Mouse (Mus musculus) liver, adult 2 months (tissue): Measurements from ENCODE around the gene Gm10057. TPM values are rescaled to one million over a fixed set of nuclear protein-coding genes. Genes with fewer than 3 reads are reported as not detected.
"Not testable (repeated sequence)": the region's sequence is repeated elsewhere in the genome, so short reads cannot be mapped to it uniquely, and the experiment has no call there.

Experiments
- DNase-seq: peaks from one replicate; pipeline ENCODE4 v3.0.0-alpha.2; 2011; ENCODE audit warnings: low read depth, low spot score; ENCODE audit errors: extremely low read depth
- H3K27ac ChIP-seq: fragments of 200-500 bp; replicated peaks from 2 replicates; pipeline ENCODE4 v1.5.1; 2012; ENCODE audit warnings: low read depth, mild to moderate bottlenecking, control low read depth, inconsistent platforms, low read length; ENCODE audit not compliant: insufficient read depth
- H3K27me3 ChIP-seq: fragments of 200-500 bp; 2 replicates; pipeline ENCODE4 v1.6.1; 2012; ENCODE audit warnings: mild to moderate bottlenecking, moderate library complexity, low read length, inconsistent platforms; ENCODE audit not compliant: control insufficient read depth, insufficient read depth
- H3K36me3 ChIP-seq: fragments of 200-500 bp; 2 replicates; pipeline ENCODE4 v1.6.1; 2012; ENCODE audit warnings: low read length, inconsistent platforms; ENCODE audit not compliant: control insufficient read depth, insufficient read depth
- H3K4me1 ChIP-seq: fragments of 200-500 bp; 2 replicates; pipeline ENCODE4 v1.6.1; 2011; ENCODE audit warnings: low read length; ENCODE audit not compliant: control insufficient read depth, insufficient read depth
- H3K4me3 ChIP-seq: fragments of 200-500 bp; 2 replicates; pipeline ENCODE4 v1.5.1; 2011; ENCODE audit warnings: low read depth, mild to moderate bottlenecking, control low read depth, low read length, moderate library complexity; ENCODE audit not compliant: insufficient read depth
- H3K79me2 ChIP-seq: fragments of 200-500 bp; 2 replicates; pipeline ENCODE4 v1.6.1; 2012; ENCODE audit warnings: inconsistent platforms, mild to moderate bottlenecking, low read length, moderate library complexity; ENCODE audit not compliant: control insufficient read depth, insufficient read depth
- H3K9ac ChIP-seq: fragments of 200-500 bp; 2 replicates; pipeline ENCODE4 v1.6.1; 2012; ENCODE audit warnings: low read depth, mild to moderate bottlenecking, control low read depth, inconsistent platforms, low read length
- polyA plus RNA-seq: library from polyadenylated mRNA; depleted of rRNA; stranded (reverse); fragments of >200 nt; gene quantifications from 2 replicates; pipeline ENCODE4 v1.2.3, GENCODE M21; 2012; rRNA removed
- total RNA-seq: library from RNA; depleted of rRNA; stranded (reverse); fragments of >200 nt; gene quantifications from 2 replicates; pipeline ENCODE4 v1.2.3, GENCODE M21; 2014; rRNA removed

Gm10057 gene
- total RNA-seq = not detected in 2 replicates
- not detected in 2 replicates for polyA plus RNA-seq

DNA sequence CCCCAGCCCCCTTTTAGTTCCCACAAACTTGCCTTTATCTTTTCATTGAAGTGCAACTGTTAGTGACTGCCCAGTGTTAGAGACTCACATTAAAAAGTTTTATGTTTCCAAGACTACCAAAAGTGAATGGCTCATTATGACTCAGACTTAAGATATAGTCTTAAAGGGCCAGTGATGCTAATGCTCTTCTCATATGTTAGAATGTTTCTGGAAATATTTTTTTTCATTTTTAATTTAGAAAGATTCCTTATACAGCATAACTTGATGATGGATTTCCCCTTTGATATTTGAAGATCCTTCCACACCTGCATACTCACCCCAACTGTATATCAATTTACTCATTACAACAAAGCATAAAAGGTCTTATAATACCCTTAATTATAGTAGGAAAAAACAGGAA lies at the start of gene Gm10057:
Gene Gm10057, minus strand, starts transcription at position 101 of the 400 bp plus-strand sequence.
- H3K4me1 ChIP-seq, H3K79me2 ChIP-seq, H3K27me3 ChIP-seq, H3K4me3 ChIP-seq, H3K27ac ChIP-seq, DNase-seq, H3K9ac ChIP-seq, H3K36me3 ChIP-seq: not testable (repeated sequence)

DNA sequence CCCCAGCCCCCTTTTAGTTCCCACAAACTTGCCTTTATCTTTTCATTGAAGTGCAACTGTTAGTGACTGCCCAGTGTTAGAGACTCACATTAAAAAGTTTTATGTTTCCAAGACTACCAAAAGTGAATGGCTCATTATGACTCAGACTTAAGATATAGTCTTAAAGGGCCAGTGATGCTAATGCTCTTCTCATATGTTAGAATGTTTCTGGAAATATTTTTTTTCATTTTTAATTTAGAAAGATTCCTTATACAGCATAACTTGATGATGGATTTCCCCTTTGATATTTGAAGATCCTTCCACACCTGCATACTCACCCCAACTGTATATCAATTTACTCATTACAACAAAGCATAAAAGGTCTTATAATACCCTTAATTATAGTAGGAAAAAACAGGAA lies 21.1 kb downstream of the Gm10057 start, which contains the start of gene 4921511M17Rik:
Gene 4921511M17Rik, minus strand, starts transcription at position 101 of the 400 bp plus-strand sequence.
- not testable (repeated sequence) for H3K27me3 ChIP-seq, H3K4me3 ChIP-seq, H3K9ac ChIP-seq, H3K79me2 ChIP-seq, H3K27ac ChIP-seq, H3K36me3 ChIP-seq, H3K4me1 ChIP-seq, DNase-seq

DNA sequence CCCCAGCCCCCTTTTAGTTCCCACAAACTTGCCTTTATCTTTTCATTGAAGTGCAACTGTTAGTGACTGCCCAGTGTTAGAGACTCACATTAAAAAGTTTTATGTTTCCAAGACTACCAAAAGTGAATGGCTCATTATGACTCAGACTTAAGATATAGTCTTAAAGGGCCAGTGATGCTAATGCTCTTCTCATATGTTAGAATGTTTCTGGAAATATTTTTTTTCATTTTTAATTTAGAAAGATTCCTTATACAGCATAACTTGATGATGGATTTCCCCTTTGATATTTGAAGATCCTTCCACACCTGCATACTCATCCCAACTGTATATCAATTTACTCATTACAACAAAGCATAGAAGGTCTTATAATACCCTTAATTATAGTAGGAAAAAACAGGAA lies 42.3 kb downstream of the Gm10057 start, which contains the start of gene Samt1:
Gene Samt1, minus strand, starts transcription at position 101 of the 400 bp plus-strand sequence.
- not testable (repeated sequence) for DNase-seq, H3K27ac ChIP-seq, H3K79me2 ChIP-seq, H3K9ac ChIP-seq, H3K4me1 ChIP-seq, H3K4me3 ChIP-seq, H3K27me3 ChIP-seq, H3K36me3 ChIP-seq

Other genes with a start within 250 kb of the Gm10057 start
- gene Spin2c, start 222.8 kb downstream of the Gm10057 start, total RNA-seq = 0.83 and 1.5 TPM in 2 replicates
- 0.35 and 0.55 TPM in 2 replicates for gene Spin2c, start 222.8 kb downstream of the Gm10057 start, polyA plus RNA-seq
- gene Samt1, start 42.4 kb downstream of the Gm10057 start, total RNA-seq = not detected in 2 replicates
- not detected in 2 replicates for gene Samt1, start 42.4 kb downstream of the Gm10057 start, polyA plus RNA-seq
- not detected in 2 replicates for gene 4921511M17Rik, start 21.2 kb downstream of the Gm10057 start, total RNA-seq
- not detected in 2 replicates for gene 4921511M17Rik, start 21.2 kb downstream of the Gm10057 start, polyA plus RNA-seq
- not detected in 2 replicates for gene Gm15140, start 65.6 kb upstream of the Gm10057 start, total RNA-seq
- gene Gm15140, start 65.6 kb upstream of the Gm10057 start, polyA plus RNA-seq = not detected in 2 replicates